Mouse (Mus musculus): ENCODE measurements around the gene Slc29a2. TPM values are rescaled to one million over a fixed set of nuclear protein-coding genes. Genes with fewer than 3 reads are reported as not detected.

Gene Slc29a2
- polyA plus RNA-seq (2014; fragmentation: Nextera tagmentation; extraction: Ambion mirVana), result 3.5 and 4.7 TPM in 2 replicates

DNA sequence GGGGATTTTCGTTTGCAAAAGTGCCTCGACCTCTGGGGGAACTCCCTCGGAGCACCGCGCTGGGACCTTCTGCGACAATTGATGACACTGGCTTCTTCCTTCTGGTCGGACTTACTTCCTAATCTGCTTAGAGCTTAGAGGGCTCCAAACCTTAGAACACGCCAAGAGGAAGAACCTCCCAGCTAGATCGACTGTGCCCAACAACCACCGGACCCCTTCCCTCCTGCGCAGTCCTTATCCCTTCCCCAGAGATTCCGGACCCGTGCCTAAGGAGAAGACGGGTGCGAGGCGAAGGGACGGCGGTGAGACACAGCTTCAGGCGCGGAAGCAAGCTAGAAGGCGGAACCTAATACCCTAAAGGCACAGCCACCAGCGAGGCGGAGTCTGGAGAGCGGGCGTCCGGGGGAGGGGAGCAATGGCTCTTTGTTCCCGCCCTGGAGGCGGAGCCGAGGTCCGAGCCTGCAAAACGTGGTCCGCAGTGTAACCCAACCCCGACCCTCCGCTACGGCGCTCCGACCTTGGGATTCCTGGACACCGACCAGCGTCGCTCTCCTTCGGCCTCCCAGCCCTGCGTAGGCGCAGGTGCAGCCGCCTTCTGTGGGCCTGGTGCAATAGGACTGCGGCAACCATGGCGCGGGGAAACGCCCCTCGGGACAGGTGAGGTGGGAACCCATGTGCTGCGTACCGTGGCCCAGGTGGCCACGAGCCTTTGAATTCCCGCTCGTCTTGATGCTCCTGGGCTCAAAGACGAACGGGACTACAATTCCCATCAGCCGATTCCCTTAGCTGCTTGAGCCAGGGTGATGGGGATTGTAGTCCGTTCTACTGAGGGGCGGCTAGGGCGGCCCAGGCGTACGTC lies at the start of gene Slc29a2:
Slc29a2 (plus strand) TSS at position 240 of the 859 bp plus-strand sequence.
- no peaks in the 10 kb centered on the region for H3K27me3 ChIP-seq (ENCODE audit: control insufficient read depth, insufficient read depth, low read length)
- WGBS, result under 1% methylated on average over 62 of the region's 62 CpGs
- H3K27ac ChIP-seq (ENCODE audit: low read length), result peak within 1 kb of the TSS; percentile 85
- peak; percentile 95 for ATAC-seq (ENCODE audit: insufficient number of reproducible peaks, insufficient read depth, low FRiP score, low read depth)
- 0 out of 2 replicates have a peak, but pooled peaks cover 3% of the 10 kb centered on the region for H3K4me1 ChIP-seq (ENCODE audit: control insufficient read depth, insufficient read depth, low read length)
- peak within 1 kb of the TSS; percentile 66 for H3K4me3 ChIP-seq (ENCODE audit: low read depth, low read length)
- peaks cover 11% of the 10 kb centered on the region; the same call in 1 of the 2 replicates for H3K36me3 ChIP-seq (ENCODE audit: control insufficient read depth, insufficient read depth, low read length)
- H3K4me2 ChIP-seq (replicated peaks; ENCODE audit: low read depth, low read length), result peak within 1 kb of the TSS; percentile 87
- H3K9ac ChIP-seq (replicated peaks; ENCODE audit: low read depth, low read length), result peak within 1 kb of the TSS; percentile 53
- no peaks in the 10 kb centered on the region for H3K9me3 ChIP-seq (ENCODE audit: control insufficient read depth, low read depth, low read length)

DNA sequence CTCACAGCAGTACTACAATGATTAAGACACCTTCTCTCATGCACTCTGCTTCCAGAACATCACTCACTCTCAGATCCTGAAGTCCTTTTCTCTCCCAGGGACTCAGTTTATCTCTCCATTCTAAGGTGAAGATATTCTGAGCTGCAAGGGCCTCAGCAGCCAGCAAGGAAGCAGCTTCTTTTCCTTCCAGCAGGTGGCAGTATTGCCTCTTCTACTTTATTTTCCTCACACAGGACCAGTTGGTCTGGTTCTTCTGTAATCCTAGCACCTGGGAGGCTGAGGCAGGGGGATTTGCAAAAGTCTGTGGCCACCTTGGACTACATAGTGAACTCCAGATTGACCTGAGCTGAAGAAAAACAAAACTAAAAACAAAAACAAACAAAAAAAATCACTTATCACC lies 41.9 kb upstream of the Slc29a2 start:
- Histone ChIP-seq H3K9ac (replicated peaks; ENCODE audit: low read depth, low read length) (no peak overlapping the region), H3K4me2 (replicated peaks; ENCODE audit: low read depth, low read length) (no peak overlapping the region), H3K27me3 (ENCODE audit: control insufficient read depth, insufficient read depth, low read length) (peaks cover 9% of the 10 kb centered on the region; the same call in 1 of the 2 replicates), H3K9me3 (ENCODE audit: control insufficient read depth, low read depth, low read length) (no peaks in the 10 kb centered on the region), H3K4me1 (ENCODE audit: control insufficient read depth, insufficient read depth, low read length) (no peaks in the 10 kb centered on the region), H3K36me3 (ENCODE audit: control insufficient read depth, insufficient read depth, low read length) (no peaks in the 10 kb centered on the region), H3K4me3 (ENCODE audit: low read depth, low read length) (no peak overlapping the region), H3K27ac (ENCODE audit: low read length) (no peak overlapping the region)
- ATAC-seq (ENCODE audit: insufficient number of reproducible peaks, insufficient read depth, low FRiP score, low read depth), result no peak

DNA sequence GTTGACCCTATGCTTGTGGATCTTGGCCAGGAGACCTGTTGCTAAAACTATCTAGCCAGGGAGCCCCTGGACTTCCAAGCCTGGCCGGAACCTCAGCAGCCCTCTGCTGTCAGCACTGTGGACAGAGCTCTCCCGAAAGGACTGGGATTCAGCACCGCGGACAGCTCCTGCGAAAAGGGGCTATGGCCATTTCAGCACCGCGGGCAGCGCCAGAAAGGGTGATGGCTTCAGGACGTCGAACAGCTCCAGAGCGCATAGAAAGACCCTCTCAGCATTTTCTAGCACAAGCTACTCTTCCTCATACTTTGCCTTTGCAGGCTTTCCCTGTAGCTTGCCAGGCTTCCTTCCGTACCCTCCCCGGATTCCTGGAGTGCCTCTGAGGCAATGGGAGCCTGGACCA lies 34.6 kb upstream of the Slc29a2 start:
- H3K27me3 ChIP-seq (ENCODE audit: control insufficient read depth, insufficient read depth, low read length), result peaks cover 19% of the 10 kb centered on the region
- no peak for ATAC-seq (ENCODE audit: insufficient number of reproducible peaks, insufficient read depth, low FRiP score, low read depth)

DNA sequence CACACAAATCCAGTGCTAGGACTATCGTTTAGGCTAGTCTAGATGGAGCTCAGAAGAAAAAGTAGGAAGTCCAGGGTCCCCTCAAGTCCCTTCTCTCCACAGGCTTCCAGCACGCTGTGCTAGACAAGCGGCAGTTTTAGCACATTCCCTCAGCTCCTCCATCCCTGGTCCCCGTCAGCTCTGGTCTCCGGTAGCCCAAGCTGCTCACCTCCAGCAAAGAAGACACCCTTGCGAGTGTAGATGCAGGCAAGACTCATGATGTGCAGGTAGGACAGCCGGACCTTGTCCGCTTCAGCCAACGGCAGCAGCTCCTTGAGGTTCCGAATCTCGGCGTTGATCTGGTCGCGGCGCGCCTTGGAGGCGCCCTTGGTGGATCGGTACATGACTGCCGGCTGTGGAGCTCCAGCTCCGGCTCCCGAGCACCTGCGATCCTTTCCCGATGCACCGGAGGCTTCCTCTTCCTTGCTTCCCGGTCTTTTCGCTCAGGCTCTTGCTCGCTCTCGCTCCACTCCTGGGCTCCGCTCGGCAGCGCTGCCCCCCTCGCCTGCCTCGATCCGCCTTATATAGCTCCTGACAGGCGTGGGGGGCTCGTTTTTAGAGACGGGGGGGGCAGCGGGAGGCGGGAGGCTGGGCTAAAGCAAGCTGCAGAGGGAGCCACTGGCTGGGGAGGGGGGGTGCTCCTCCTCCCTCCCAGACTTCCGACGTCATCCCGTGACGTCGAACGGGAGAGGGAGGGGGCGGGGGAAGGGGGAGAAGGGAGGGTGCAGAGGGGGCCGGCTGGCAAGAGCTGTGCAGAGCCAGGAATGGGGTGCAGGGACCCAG lies 34.0 kb upstream of the Slc29a2 start:
- 23% methylated on average over 42 of the region's 47 CpGs for WGBS
- no peak overlapping the region for H3K9ac ChIP-seq (replicated peaks; ENCODE audit: low read depth, low read length)
- no peaks in the 10 kb centered on the region for H3K4me1 ChIP-seq (ENCODE audit: control insufficient read depth, insufficient read depth, low read length)
- H3K27ac ChIP-seq (ENCODE audit: low read length), result no peak overlapping the region
- no peaks in the 10 kb centered on the region; the same call in 1 of the 2 replicates for H3K36me3 ChIP-seq (ENCODE audit: control insufficient read depth, insufficient read depth, low read length)
- H3K4me3 ChIP-seq (ENCODE audit: low read depth, low read length), result no peak overlapping the region
- peaks cover 19% of the 10 kb centered on the region for H3K27me3 ChIP-seq (ENCODE audit: control insufficient read depth, insufficient read depth, low read length)
- H3K9me3 ChIP-seq (ENCODE audit: control insufficient read depth, low read depth, low read length), result no peaks in the 10 kb centered on the region
- no peak for ATAC-seq (ENCODE audit: insufficient number of reproducible peaks, insufficient read depth, low FRiP score, low read depth)
- H3K4me2 ChIP-seq (replicated peaks; ENCODE audit: low read depth, low read length), result no peak overlapping the region

More for the DNA sequence above, 34.6 kb upstream of the Slc29a2 start:
- Histone ChIP-seq H3K9me3 (ENCODE audit: control insufficient read depth, low read depth, low read length) (no peaks in the 10 kb centered on the region), H3K36me3 (ENCODE audit: control insufficient read depth, insufficient read depth, low read length) (no peaks in the 10 kb centered on the region; the same call in 1 of the 2 replicates), H3K4me1 (ENCODE audit: control insufficient read depth, insufficient read depth, low read length) (no peaks in the 10 kb centered on the region), H3K4me3 (ENCODE audit: low read depth, low read length) (no peak overlapping the region), H3K27ac (ENCODE audit: low read length) (no peak overlapping the region), H3K4me2 (replicated peaks; ENCODE audit: low read depth, low read length) (no peak overlapping the region), H3K9ac (replicated peaks; ENCODE audit: low read depth, low read length) (no peak overlapping the region)
- 3% methylated on average over 13 of the region's 13 CpGs for WGBS

DNA sequence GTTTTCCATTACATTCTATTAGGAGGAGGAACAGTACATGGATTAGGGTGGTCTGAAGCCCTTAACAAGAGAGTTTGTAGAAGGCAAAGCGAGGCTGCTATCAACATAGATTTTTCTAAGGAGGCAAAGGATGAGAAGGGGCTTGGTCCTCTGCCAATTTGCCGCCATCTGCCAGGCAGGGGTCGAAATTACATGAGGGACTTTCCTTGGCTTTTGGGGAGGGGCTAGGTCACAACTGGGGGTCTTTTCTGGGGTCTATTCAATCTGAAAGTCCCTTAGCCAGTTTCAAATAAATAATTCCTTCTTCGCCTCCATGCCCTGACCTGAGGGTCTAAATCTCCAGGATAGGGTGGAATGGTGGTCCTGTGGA lies 33.4 kb upstream of the Slc29a2 start, which contains the start of gene Npas4:
Npas4 (minus strand) TSS at position 61 of the 370 bp plus-strand sequence.
- Histone ChIP-seq H3K27ac (ENCODE audit: low read length) (no peak within 1 kb of the TSS), H3K9me3 (ENCODE audit: control insufficient read depth, low read depth, low read length) (no peaks in the 10 kb centered on the region), H3K4me1 (ENCODE audit: control insufficient read depth, insufficient read depth, low read length) (no peaks in the 10 kb centered on the region), H3K36me3 (ENCODE audit: control insufficient read depth, insufficient read depth, low read length) (no peaks in the 10 kb centered on the region; the same call in 1 of the 2 replicates), H3K4me2 (replicated peaks; ENCODE audit: low read depth, low read length) (no peak within 1 kb of the TSS), H3K9ac (replicated peaks; ENCODE audit: low read depth, low read length) (no peak within 1 kb of the TSS), H3K27me3 (ENCODE audit: control insufficient read depth, insufficient read depth, low read length) (peaks cover 19% of the 10 kb centered on the region), H3K4me3 (ENCODE audit: low read depth, low read length) (no peak within 1 kb of the TSS)
- no peak for ATAC-seq (ENCODE audit: insufficient number of reproducible peaks, insufficient read depth, low FRiP score, low read depth)
- 24% methylated on average over 4 of the region's 4 CpGs for WGBS

DNA sequence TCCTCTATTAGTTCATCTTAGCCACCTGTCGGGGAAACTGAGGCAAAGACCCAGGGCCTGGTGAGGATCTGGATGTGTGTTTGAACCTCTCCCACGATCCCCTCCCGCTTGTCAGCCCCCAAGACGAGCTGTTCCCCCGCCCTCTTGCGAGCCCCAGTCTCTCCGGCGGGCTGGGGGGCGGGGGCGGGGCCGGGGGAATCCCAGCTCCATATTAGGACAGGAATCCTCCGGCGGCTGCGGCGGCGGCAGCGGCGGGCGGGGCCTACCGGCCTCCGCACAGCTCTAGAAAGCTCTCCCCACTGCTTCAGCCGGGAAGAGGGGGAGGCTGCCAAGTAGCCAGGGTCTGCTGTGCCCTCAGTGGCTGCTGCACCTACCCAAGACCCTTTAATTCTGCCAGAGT lies 32.9 kb upstream of the Slc29a2 start:
- Histone ChIP-seq H3K4me3 (ENCODE audit: low read depth, low read length) (no peak overlapping the region), H3K27me3 (ENCODE audit: control insufficient read depth, insufficient read depth, low read length) (peaks cover 19% of the 10 kb centered on the region), H3K9ac (replicated peaks; ENCODE audit: low read depth, low read length) (no peak overlapping the region), H3K36me3 (ENCODE audit: control insufficient read depth, insufficient read depth, low read length) (no peaks in the 10 kb centered on the region; the same call in 1 of the 2 replicates), H3K4me1 (ENCODE audit: control insufficient read depth, insufficient read depth, low read length) (no peaks in the 10 kb centered on the region), H3K27ac (ENCODE audit: low read length) (no peak overlapping the region), H3K9me3 (ENCODE audit: control insufficient read depth, low read depth, low read length) (no peaks in the 10 kb centered on the region), H3K4me2 (replicated peaks; ENCODE audit: low read depth, low read length) (no peak overlapping the region)
- 2% methylated on average over 22 of the region's 22 CpGs for WGBS
- no peak; the same call in 1 of the 2 replicates for ATAC-seq (ENCODE audit: insufficient number of reproducible peaks, insufficient read depth, low FRiP score, low read depth)

DNA sequence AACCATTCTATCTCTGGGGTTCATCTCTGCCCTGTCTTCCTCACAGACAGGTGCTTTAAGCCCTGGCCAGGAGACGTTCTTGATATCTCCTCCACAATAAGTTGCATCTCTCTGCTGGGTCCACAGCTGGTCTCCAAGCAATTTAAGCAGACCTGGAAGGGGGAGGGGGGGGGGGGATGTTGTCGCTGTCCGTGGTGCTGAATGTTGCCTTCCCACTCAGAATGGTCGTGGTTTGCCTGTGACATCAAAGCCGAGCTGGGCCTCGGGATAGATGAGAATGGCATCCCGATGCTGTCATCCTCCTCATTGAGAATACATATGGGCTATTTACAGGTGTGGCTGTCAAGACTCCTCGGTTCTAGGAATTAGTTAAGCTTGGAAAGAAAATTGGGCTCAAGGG lies 31.3 kb upstream of the Slc29a2 start:
- 18% methylated on average over 8 of the region's 8 CpGs for WGBS
- Histone ChIP-seq H3K4me3 (ENCODE audit: low read depth, low read length) (no peak overlapping the region), H3K4me1 (ENCODE audit: control insufficient read depth, insufficient read depth, low read length) (no peaks in the 10 kb centered on the region), H3K27me3 (ENCODE audit: control insufficient read depth, insufficient read depth, low read length) (peaks cover 19% of the 10 kb centered on the region), H3K4me2 (replicated peaks; ENCODE audit: low read depth, low read length) (no peak overlapping the region), H3K9me3 (ENCODE audit: control insufficient read depth, low read depth, low read length) (no peaks in the 10 kb centered on the region), H3K27ac (ENCODE audit: low read length) (no peak overlapping the region), H3K36me3 (ENCODE audit: control insufficient read depth, insufficient read depth, low read length) (no peaks in the 10 kb centered on the region; the same call in 1 of the 2 replicates), H3K9ac (replicated peaks; ENCODE audit: low read depth, low read length) (no peak overlapping the region)
- no peak for ATAC-seq (ENCODE audit: insufficient number of reproducible peaks, insufficient read depth, low FRiP score, low read depth)

DNA sequence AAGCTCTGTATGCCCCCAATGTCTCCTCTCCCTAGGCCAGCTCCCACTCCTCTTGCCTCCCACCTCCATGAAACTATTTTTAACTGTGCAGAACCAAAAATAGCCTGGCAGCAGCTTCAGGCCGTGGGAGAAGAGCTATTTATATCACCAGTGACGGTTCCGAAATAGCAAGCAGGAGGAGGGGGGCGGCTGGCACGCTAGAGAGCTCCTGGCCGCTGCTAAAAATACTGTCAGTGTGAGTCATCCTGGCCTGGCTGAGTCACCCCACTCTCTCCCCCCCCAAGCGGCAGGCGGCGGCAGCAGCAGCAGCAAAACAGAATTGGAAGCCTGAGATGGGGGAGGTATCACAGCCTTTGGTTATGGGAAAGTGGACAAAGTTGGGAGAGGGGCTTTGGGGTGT lies 30.8 kb upstream of the Slc29a2 start:
- H3K36me3 ChIP-seq (ENCODE audit: control insufficient read depth, insufficient read depth, low read length), result no peaks in the 10 kb centered on the region
- no peak overlapping the region for H3K4me3 ChIP-seq (ENCODE audit: low read depth, low read length)
- H3K4me1 ChIP-seq (ENCODE audit: control insufficient read depth, insufficient read depth, low read length), result no peaks in the 10 kb centered on the region
- H3K4me2 ChIP-seq (replicated peaks; ENCODE audit: low read depth, low read length), result no peak overlapping the region
- no peaks in the 10 kb centered on the region for H3K9me3 ChIP-seq (ENCODE audit: control insufficient read depth, low read depth, low read length)
- peaks cover 19% of the 10 kb centered on the region for H3K27me3 ChIP-seq (ENCODE audit: control insufficient read depth, insufficient read depth, low read length)
- no peak for ATAC-seq (ENCODE audit: insufficient number of reproducible peaks, insufficient read depth, low FRiP score, low read depth)
- H3K9ac ChIP-seq (replicated peaks; ENCODE audit: low read depth, low read length), result no peak overlapping the region
- no peak overlapping the region for H3K27ac ChIP-seq (ENCODE audit: low read length)
- WGBS, result 2% methylated on average over 9 of the region's 9 CpGs
